Mouse (Mus musculus): ENCODE measurements around the gene N4bp1.
A peak's percentile ranks its signal among the peaks of the same experiment; 100 is the strongest.

N4bp1 gene

GRCm38 (mm10) chr8:86884489-86885463 is at the start of gene N4bp1:
N4bp1 (minus strand) TSS chr8:86885258.
- DNase-seq = peak; percentile 93

GRCm38 (mm10) chr8:86934841-86935240 is 49.8 kb upstream of the N4bp1 start:
- DNase-seq = no peak

GRCm38 (mm10) chr8:86934393-86934792 is 49.3 kb upstream of the N4bp1 start:
- DNase-seq = no peak

- DNase-seq = peak; percentile 5
Observed at GRCm38 (mm10) chr8:86933898-86934297, 48.8 kb upstream of the N4bp1 start.

GRCm38 (mm10) chr8:86926237-86926636 is 41.2 kb upstream of the N4bp1 start:
- DNase-seq = no peak

- DNase-seq = no peak
Observed at GRCm38 (mm10) chr8:86923219-86923835, 38.3 kb upstream of the N4bp1 start.

GRCm38 (mm10) chr8:86922673-86923072 is 37.6 kb upstream of the N4bp1 start:
- DNase-seq = no peak

GRCm38 (mm10) chr8:86922141-86922540 is 37.1 kb upstream of the N4bp1 start:
- no peak for DNase-seq

- DNase-seq = no peak
Observed at GRCm38 (mm10) chr8:86920996-86921395, 35.9 kb upstream of the N4bp1 start.

- no peak for DNase-seq
Observed at GRCm38 (mm10) chr8:86920455-86920854, 35.4 kb upstream of the N4bp1 start.

GRCm38 (mm10) chr8:86920024-86920423 is 35.0 kb upstream of the N4bp1 start:
- DNase-seq = no peak

- DNase-seq = no peak
Observed at GRCm38 (mm10) chr8:86919262-86919661, 34.2 kb upstream of the N4bp1 start.

- DNase-seq = no peak
Observed at GRCm38 (mm10) chr8:86918093-86918492, 33.0 kb upstream of the N4bp1 start.

- no peak for DNase-seq
Observed at GRCm38 (mm10) chr8:86917689-86918088, 32.6 kb upstream of the N4bp1 start.

GRCm38 (mm10) chr8:86916369-86916768 is 31.3 kb upstream of the N4bp1 start:
- no peak for DNase-seq

GRCm38 (mm10) chr8:86911136-86911535 is 26.1 kb upstream of the N4bp1 start:
- no peak for DNase-seq

GRCm38 (mm10) chr8:86910250-86910649 is 25.2 kb upstream of the N4bp1 start:
- no peak for DNase-seq

- peak; percentile 69 for DNase-seq
Observed at GRCm38 (mm10) chr8:86908536-86908935, 23.5 kb upstream of the N4bp1 start.

- no peak for DNase-seq
Observed at GRCm38 (mm10) chr8:86904911-86905310, 19.9 kb upstream of the N4bp1 start.

GRCm38 (mm10) chr8:86903104-86903503 is 18.0 kb upstream of the N4bp1 start:
- peak; percentile 84 for DNase-seq

GRCm38 (mm10) chr8:86902656-86903055 is 17.6 kb upstream of the N4bp1 start:
- no peak for DNase-seq

GRCm38 (mm10) chr8:86901972-86902371 is 16.9 kb upstream of the N4bp1 start:
- no peak for DNase-seq

- DNase-seq = no peak
Observed at GRCm38 (mm10) chr8:86897726-86898419, 12.8 kb upstream of the N4bp1 start.
